Mouse (Mus musculus): ENCODE data around the gene Cdh4.

DNA sequence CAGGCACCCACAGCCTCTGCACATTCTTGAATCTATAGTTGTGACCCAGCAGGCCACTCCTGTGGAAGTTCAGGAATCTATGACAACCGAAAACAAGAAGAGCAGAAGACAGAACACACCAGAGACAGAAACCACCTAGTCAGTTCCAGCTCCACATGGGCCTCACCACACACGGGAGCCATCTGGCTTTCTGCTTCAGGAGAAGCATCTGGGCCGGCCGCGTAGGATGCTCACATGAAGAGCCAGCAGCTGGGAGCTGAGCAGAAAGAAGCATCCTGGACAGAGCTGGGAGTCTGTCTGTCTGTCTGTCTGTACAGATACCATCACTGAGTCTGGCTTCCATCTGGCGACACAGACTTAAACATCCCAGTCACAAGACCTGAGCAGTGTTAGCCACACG is 76.9 kb downstream of the Cdh4 start:
- TF ChIP-seq CTCF (IDR thresholded peaks at IDR 0.05; ENCODE audit: borderline replicate concordance, extremely low read depth, insufficient read depth, insufficient read length): no peak
- no peak for TF ChIP-seq POLR2A (IDR thresholded peaks at IDR 0.05; ENCODE audit: borderline replicate concordance, extremely low read depth, insufficient read depth, insufficient read length, poor library complexity, severe bottlenecking)

Data from brain, embryonic 14.5 days (tissue).